Mouse (Mus musculus): ENCODE results near the gene Kpna6.
A peak's percentile ranks its signal among the peaks of the same experiment; 100 is the strongest.
"Not testable (repeated sequence)": the region's sequence is repeated elsewhere in the genome, so short reads cannot be mapped to it uniquely, and the experiment has no call there.

Gene Kpna6

GRCm38 (mm10) chr4:129672083-129672877 is at the start of gene Kpna6:
Kpna6 (minus strand) TSS chr4:129672767.
- peak; percentile 89 for DNase-seq (ENCODE audit: low spot score)

GRCm38 (mm10) chr4:129716310-129716709 is 43.7 kb upstream of the Kpna6 start:
- no peak for DNase-seq (ENCODE audit: low spot score)

GRCm38 (mm10) chr4:129709486-129710129 is 37.0 kb upstream of the Kpna6 start:
- DNase-seq (ENCODE audit: low spot score): no peak

- DNase-seq (ENCODE audit: low spot score): no peak
Measured at GRCm38 (mm10) chr4:129706750-129707149, 34.2 kb upstream of the Kpna6 start.

- DNase-seq (ENCODE audit: low spot score): peak; percentile 73
Measured at GRCm38 (mm10) chr4:129702454-129702853, 29.9 kb upstream of the Kpna6 start.

- DNase-seq (ENCODE audit: low spot score): peak; percentile 62
Measured at GRCm38 (mm10) chr4:129701503-129702377, 29.2 kb upstream of the Kpna6 start.

GRCm38 (mm10) chr4:129700661-129701060 is 28.1 kb upstream of the Kpna6 start:
- DNase-seq (ENCODE audit: low spot score): not testable (repeated sequence)

- DNase-seq (ENCODE audit: low spot score): no peak
Measured at GRCm38 (mm10) chr4:129700216-129700615, 27.6 kb upstream of the Kpna6 start.

GRCm38 (mm10) chr4:129697191-129697590 is 24.6 kb upstream of the Kpna6 start:
- no peak for DNase-seq (ENCODE audit: low spot score)

- peak; percentile 90 for DNase-seq (ENCODE audit: low spot score)
Measured at GRCm38 (mm10) chr4:129696158-129696985, 23.8 kb upstream of the Kpna6 start, which contains the start of gene Tmem39b. Tmem39b (minus strand) TSS chr4:129696838.

- no peak for DNase-seq (ENCODE audit: low spot score)
Measured at GRCm38 (mm10) chr4:129695815-129696157, 23.2 kb upstream of the Kpna6 start.

GRCm38 (mm10) chr4:129684531-129684930 is 12.0 kb upstream of the Kpna6 start:
- no peak for DNase-seq (ENCODE audit: low spot score)

- DNase-seq (ENCODE audit: low spot score): no peak
Measured at GRCm38 (mm10) chr4:129683901-129684493, 11.4 kb upstream of the Kpna6 start.

GRCm38 (mm10) chr4:129681837-129682236 is 9.3 kb upstream of the Kpna6 start:
- DNase-seq (ENCODE audit: low spot score): no peak

GRCm38 (mm10) chr4:129672878-129673449 is 397 bp upstream of the Kpna6 start:
- DNase-seq (ENCODE audit: low spot score): no peak

- peak; percentile 25 for DNase-seq (ENCODE audit: low spot score)
Measured at GRCm38 (mm10) chr4:129671491-129672082, 980 bp downstream of the Kpna6 start.

- no peak for DNase-seq (ENCODE audit: low spot score)
Measured at GRCm38 (mm10) chr4:129662255-129662813, 10.2 kb downstream of the Kpna6 start.

- DNase-seq (ENCODE audit: low spot score): no peak
Measured at GRCm38 (mm10) chr4:129661584-129661983, 11.0 kb downstream of the Kpna6 start.

- no peak for DNase-seq (ENCODE audit: low spot score)
Measured at GRCm38 (mm10) chr4:129654770-129655169, 17.8 kb downstream of the Kpna6 start.

GRCm38 (mm10) chr4:129650359-129650758 is 22.2 kb downstream of the Kpna6 start:
- DNase-seq (ENCODE audit: low spot score): no peak

All from ovary, postnatal 36 days (tissue).